Mouse (Mus musculus): ENCODE results near the gene Gm960. TPM values are rescaled to one million over a fixed set of nuclear protein-coding genes. Genes with fewer than 3 reads are reported as not detected.

The Gm960 gene
- total RNA-seq, 2 experiments from 2014 or later: 0.13 TPM; not detected in 1

- DNase-seq: no peak
Measured at GRCm38 (mm10) chr19:4624406-4625178, 73.9 kb downstream of the Gm960 start.

GRCm38 (mm10) chr19:4624006-4624405 lies 74.5 kb downstream of the Gm960 start:
- no peak for DNase-seq

GRCm38 (mm10) chr19:4623419-4623818 lies 75.0 kb downstream of the Gm960 start:
- DNase-seq: no peak

GRCm38 (mm10) chr19:4622780-4623179 lies 75.7 kb downstream of the Gm960 start:
- no peak for DNase-seq

- no peak for DNase-seq
Measured at GRCm38 (mm10) chr19:4620721-4621120, 77.7 kb downstream of the Gm960 start.

- DNase-seq: no peak
Measured at GRCm38 (mm10) chr19:4619461-4619860, 79.0 kb downstream of the Gm960 start.

- DNase-seq: no peak
Measured at GRCm38 (mm10) chr19:4618183-4618582, 80.3 kb downstream of the Gm960 start.

- DNase-seq: no peak
Measured at GRCm38 (mm10) chr19:4616546-4616945, 81.9 kb downstream of the Gm960 start.

GRCm38 (mm10) chr19:4615151-4616093 lies 83.0 kb downstream of the Gm960 start, which contains the start of gene Lrfn4:
Gene Lrfn4, minus strand, starts transcription at chr19:4615667.
- DNase-seq: peak; percentile 86 to 92

- DNase-seq: peak; percentile 31 to 53
Measured at GRCm38 (mm10) chr19:4614305-4615150, 83.9 kb downstream of the Gm960 start.

- no peak for DNase-seq
Measured at GRCm38 (mm10) chr19:4613464-4614304, 84.8 kb downstream of the Gm960 start.

GRCm38 (mm10) chr19:4612181-4612961 lies 86.1 kb downstream of the Gm960 start:
- no peak for DNase-seq

GRCm38 (mm10) chr19:4610109-4610508 lies 88.4 kb downstream of the Gm960 start:
- DNase-seq: no peak

GRCm38 (mm10) chr19:4608511-4608910 lies 90.0 kb downstream of the Gm960 start:
- no peak for DNase-seq

GRCm38 (mm10) chr19:4607406-4607805 lies 91.1 kb downstream of the Gm960 start:
- DNase-seq: no peak

- DNase-seq: no peak
Measured at GRCm38 (mm10) chr19:4605654-4606053, 92.8 kb downstream of the Gm960 start.

- no peak for DNase-seq
Measured at GRCm38 (mm10) chr19:4603801-4604723, 94.4 kb downstream of the Gm960 start.

- DNase-seq: no peak
Measured at GRCm38 (mm10) chr19:4602459-4602858, 96.0 kb downstream of the Gm960 start.

- DNase-seq: no peak
Measured at GRCm38 (mm10) chr19:4596071-4596470, 102.4 kb downstream of the Gm960 start.

Measured in adrenal gland, postnatal 36 days (tissue).